Mouse (Mus musculus) heart, embryonic 14.5 days (tissue): ENCODE results near the gene Elob. TPM values are rescaled to one million over a fixed set of nuclear protein-coding genes. Genes with fewer than 3 reads are reported as not detected.

ENCODE experiments used
- ATAC-seq: fragments of 200-750 bp; cut with Nextera tagmentation; 2 replicates; pipeline ENCODE4 v1.8.0; 2017; ENCODE audit warnings: low read depth, moderate TSS enrichment; ENCODE audit not compliant: insufficient number of reproducible peaks, insufficient read depth, low FRiP score
- H3K27ac ChIP-seq, 2 experiments: fragments of 200-500 bp in 1 of 2; fragments of 300-500 bp in 1 of 2; sonication (generic) in 1 of 2; replicated peaks in 1 of 2; 2 replicates each; pipeline ENCODE4 v1.5.1; 2012 to 2014; ENCODE audit warnings: low read depth in 2 of 2, low read length in 2 of 2, control low read depth in 1 of 2, mild to moderate bottlenecking in 1 of 2, mixed read lengths in 1 of 2; ENCODE audit not compliant: control insufficient read depth in 1 of 2, insufficient read depth in 1 of 2
- H3K27me3 ChIP-seq: fragments of 300-500 bp; sonication (generic); 2 replicates; pipeline ENCODE4 v1.6.1; 2014; ENCODE audit warnings: mild to moderate bottlenecking, low read length, control low read depth; ENCODE audit not compliant: control insufficient read depth, insufficient read depth
- H3K36me3 ChIP-seq: fragments of 300-500 bp; sonication (generic); 2 replicates; pipeline ENCODE4 v1.6.1; 2014; ENCODE audit warnings: mild to moderate bottlenecking, control low read depth, low read length, mixed read lengths; ENCODE audit not compliant: control insufficient read depth, insufficient read depth
- H3K4me1 ChIP-seq, 2 experiments: fragments of 200-500 bp in 1 of 2; fragments of 300-500 bp in 1 of 2; sonication (generic) in 1 of 2; 2 replicates each; pipeline ENCODE4 v1.6.1; 2012 to 2014; ENCODE audit warnings: low read length in 2 of 2, control low read depth in 1 of 2, mixed read lengths in 1 of 2; ENCODE audit not compliant: control insufficient read depth in 2 of 2, insufficient read depth in 2 of 2
- H3K4me2 ChIP-seq: fragments of 300-500 bp; sonication (generic); 2 replicates; pipeline ENCODE4 v1.6.1; 2014; ENCODE audit warnings: mild to moderate bottlenecking, low read length
- H3K4me3 ChIP-seq, 2 experiments: fragments of 200-500 bp in 1 of 2; fragments of 300-500 bp in 1 of 2; sonication (generic) in 1 of 2; 2 replicates each; pipeline ENCODE4 v1.5.1; 2012 to 2014; ENCODE audit warnings: low read length in 2 of 2, mild to moderate bottlenecking in 2 of 2, control low read depth in 1 of 2, low read depth in 1 of 2, moderate library complexity in 1 of 2; ENCODE audit not compliant: control insufficient read depth in 1 of 2, insufficient read depth in 1 of 2
- H3K9ac ChIP-seq: fragments of 300-500 bp; sonication (generic); 2 replicates; pipeline ENCODE4 v1.6.1; 2014; ENCODE audit warnings: mild to moderate bottlenecking, low read length
- H3K9me3 ChIP-seq: fragments of 300-500 bp; sonication (generic); 2 replicates; pipeline ENCODE4 v1.6.1; 2016; ENCODE audit warnings: low read length, control low read depth; ENCODE audit not compliant: control insufficient read depth
- WGBS: fragments of 180-500 bp; shearing (Covaris S2); extraction: QIAGEN DNeasy Blood & Tissue Kit; methylation state at CpG from one replicate; pipeline ENCODE4 v1.1.7; 2014; 5-methylcytosine and 5-hydroxymethylcytosine counted together
- polyA plus RNA-seq: library from polyadenylated mRNA; unstranded; fragments of >200 nt; fragmentation: Nextera tagmentation; extraction: Ambion mirVana; gene quantifications from 2 replicates; pipeline ENCODE4 v1.2.1, GENCODE M21; 2014

The Elob gene
- polyA plus RNA-seq, 1 experiment from 2014 or later, result 1,075 TPM

- Histone ChIP-seq H3K9ac (peak within 1 kb of the TSS; percentile 76), H3K36me3 (no peaks in the 10 kb centered on the region)
- ATAC-seq, result no peak
These were observed 38.5 kb downstream of the Elob start, which contains the start of gene Srrm2 for GRCm38 (mm10) chr17:23790269-23791078. Gene Srrm2 (plus strand): TSS chr17:23790532.

GRCm38 (mm10) chr17:23789749-23790268 lies 39.1 kb downstream of the Elob start:
- H3K9me3 ChIP-seq, result no peaks in the 10 kb centered on the region
- no peaks in the 10 kb centered on the region for H3K36me3 ChIP-seq
- peaks cover 13 to 16% of the 10 kb centered on the region in 2 experiments for H3K4me1 ChIP-seq
- H3K4me3 ChIP-seq, result peak overlapping the region; percentile 48 to 52; a peak in 3 of 4 replicates
- peak overlapping the region; percentile 78 to 88 for H3K27ac ChIP-seq
- no peaks in the 10 kb centered on the region for H3K27me3 ChIP-seq
- WGBS, result 19% methylated on average over 8 of the region's 8 CpGs
- peak overlapping the region; percentile 68 for H3K4me2 ChIP-seq
- ATAC-seq, result no peak
- peak overlapping the region; percentile 76 for H3K9ac ChIP-seq

More at GRCm38 (mm10) chr17:23790269-23791078, 38.5 kb downstream of the Elob start, which contains the start of gene Srrm2:
- 3% methylated on average over 29 of the region's 29 CpGs for WGBS
- no peaks in the 10 kb centered on the region for H3K9me3 ChIP-seq
- peak within 1 kb of the TSS; percentile 48 to 52 for H3K4me3 ChIP-seq
- H3K4me2 ChIP-seq, result peak within 1 kb of the TSS; percentile 68
- H3K4me1 ChIP-seq, result peaks cover 13 to 16% of the 10 kb centered on the region in 2 experiments
- H3K27ac ChIP-seq, result peak within 1 kb of the TSS; percentile 78 to 88
- H3K27me3 ChIP-seq, result no peaks in the 10 kb centered on the region

- H3K9ac ChIP-seq, result no peak overlapping the region
- WGBS, result 79% methylated on average over 4 of the region's 4 CpGs
- H3K36me3 ChIP-seq, result no peaks in the 10 kb centered on the region
- no peak overlapping the region for H3K27ac ChIP-seq
- H3K27me3 ChIP-seq, result no peaks in the 10 kb centered on the region
- peaks cover 13 to 16% of the 10 kb centered on the region in 2 experiments for H3K4me1 ChIP-seq
- H3K9me3 ChIP-seq, result no peaks in the 10 kb centered on the region
- no peak overlapping the region for H3K4me2 ChIP-seq
- H3K4me3 ChIP-seq, result no peak overlapping the region
- no peak for ATAC-seq
These were observed 40.0 kb downstream of the Elob start for GRCm38 (mm10) chr17:23788973-23789372.

GRCm38 (mm10) chr17:23786510-23786931 lies 42.4 kb downstream of the Elob start:
- H3K4me2 ChIP-seq, result peak overlapping the region; percentile 93
- H3K4me1 ChIP-seq, result peaks cover 13 to 16% of the 10 kb centered on the region in 2 experiments
- 17% methylated on average over 13 of the region's 13 CpGs for WGBS
- H3K9ac ChIP-seq, result no peak overlapping the region
- no peaks in the 10 kb centered on the region for H3K36me3 ChIP-seq
- H3K4me3 ChIP-seq, result peak overlapping the region; percentile 48 to 54; a peak in 3 of 4 replicates
- no peaks in the 10 kb centered on the region for H3K27me3 ChIP-seq
- H3K9me3 ChIP-seq, result no peaks in the 10 kb centered on the region
- H3K27ac ChIP-seq, result no peak overlapping the region
- ATAC-seq, result no peak

- no peaks in the 10 kb centered on the region for H3K9me3 ChIP-seq
- H3K4me2 ChIP-seq, result peak within 1 kb of the TSS; percentile 93
- ATAC-seq, result peak; percentile 70
- no peak within 1 kb of the TSS for H3K27ac ChIP-seq
- WGBS, result 3% methylated on average over 43 of the region's 43 CpGs
- H3K4me1 ChIP-seq, result peaks cover 11 to 14% of the 10 kb centered on the region in 2 experiments
- H3K36me3 ChIP-seq, result no peaks in the 10 kb centered on the region
- H3K9ac ChIP-seq, result peak within 1 kb of the TSS; percentile 70
- peak within 1 kb of the TSS; percentile 48 to 54 for H3K4me3 ChIP-seq
- no peaks in the 10 kb centered on the region for H3K27me3 ChIP-seq
These were observed 43.1 kb downstream of the Elob start, which contains the start of gene Flywch2 for GRCm38 (mm10) chr17:23785561-23786471. Gene Flywch2 (minus strand): TSS chr17:23786081.

- Histone ChIP-seq H3K4me2 (no peak overlapping the region), H3K4me3 (no peak overlapping the region), H3K9me3 (no peaks in the 10 kb centered on the region), H3K4me1 (peaks cover 3 to 4% of the 10 kb centered on the region in 2 experiments; a peak in 1 of 4 replicates), H3K9ac (no peak overlapping the region), H3K27ac (no peak overlapping the region), H3K27me3 (no peaks in the 10 kb centered on the region), H3K36me3 (no peaks in the 10 kb centered on the region)
- ATAC-seq, result no peak
These were observed 45.6 kb downstream of the Elob start for GRCm38 (mm10) chr17:23783352-23783751.

- no peak overlapping the region for H3K4me3 ChIP-seq
- H3K36me3 ChIP-seq, result no peaks in the 10 kb centered on the region
- ATAC-seq, result no peak
- H3K4me2 ChIP-seq, result no peak overlapping the region
- 30% methylated on average over 2 of the region's 2 CpGs for WGBS
- H3K27ac ChIP-seq, result no peak overlapping the region
- no peak overlapping the region for H3K9ac ChIP-seq
- no peaks in the 10 kb centered on the region for H3K9me3 ChIP-seq
- no peaks in the 10 kb centered on the region for H3K4me1 ChIP-seq
- H3K27me3 ChIP-seq, result no peaks in the 10 kb centered on the region
These were observed 50.5 kb downstream of the Elob start for GRCm38 (mm10) chr17:23778447-23778846.
